8 mouse cellular contexts compared by ENCODE assay signal in the genomic region with DNA sequence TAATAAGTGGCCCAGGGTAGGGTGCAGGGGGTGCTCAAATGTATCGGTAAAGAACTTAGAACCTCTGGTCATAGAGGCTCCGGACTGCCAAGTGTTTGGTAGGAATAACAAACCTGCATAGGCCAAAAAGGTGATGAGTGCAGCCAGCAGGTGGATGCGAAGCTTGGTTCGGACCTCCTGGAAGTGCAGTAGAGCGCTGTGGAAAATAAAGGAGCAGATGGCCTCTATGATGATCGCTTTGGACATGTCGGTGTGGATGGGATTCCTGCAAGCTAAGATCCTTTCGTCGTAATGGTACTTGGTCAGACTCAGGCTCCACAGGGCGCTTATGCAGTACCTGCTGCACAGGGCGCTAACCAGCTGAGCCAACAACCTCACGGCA. TPM values are rescaled to one million over a fixed set of nuclear protein-coding genes. Genes with fewer than 3 reads are reported as not detected.
A peak's percentile ranks its signal among the peaks of the same experiment; 100 is the strongest.
DNase-seq lines count a peak whose midpoint lies in the region; ATAC-seq lines count a peak whose summit lies in the region.

No protein-coding gene starts in this region.

- H3K9me3 ChIP-seq in midbrain, embryonic 16.5 days (replicated peaks; ENCODE audit: control insufficient read depth, low read length, poor library complexity, severe bottlenecking): no peaks in the 10 kb centered on the region

- peak overlapping the region; percentile 93 for H3K4me2 ChIP-seq in midbrain, embryonic 16.5 days (ENCODE audit: low read length)

- no peak overlapping the region for H3K27ac ChIP-seq in brown adipose tissue, adult 24 weeks (replicated peaks; ENCODE audit: low read depth, low read length)
- H3K27ac ChIP-seq in midbrain, embryonic 16.5 days (ENCODE audit: low read length): no peak overlapping the region

- peaks cover 11% of the 10 kb centered on the region for H3K4me1 ChIP-seq in brown adipose tissue, adult 24 weeks (ENCODE audit: control insufficient read depth, insufficient read depth, insufficient read length, low read length)
- H3K4me1 ChIP-seq in midbrain, embryonic 16.5 days (ENCODE audit: control insufficient read depth, insufficient read depth, low read length): peaks cover 14% of the 10 kb centered on the region

- H3K36me3 ChIP-seq in midbrain, embryonic 16.5 days (ENCODE audit: control insufficient read depth, insufficient read depth, low read length): no peaks in the 10 kb centered on the region

- H3K4me3 ChIP-seq in brown adipose tissue, adult 24 weeks (ENCODE audit: insufficient read depth, low read depth, low read length): peak overlapping the region; percentile 87
- H3K4me3 ChIP-seq in midbrain, embryonic 16.5 days (ENCODE audit: low read depth, low read length): peak overlapping the region; percentile 80

- no peaks in the 10 kb centered on the region; the same call in 1 of the 2 replicates for H3K27me3 ChIP-seq in midbrain, embryonic 16.5 days (ENCODE audit: control insufficient read depth, insufficient read depth, low read depth, low read length)

- intact Hi-C loops in left cerebral cortex, postnatal 4 days (cut with DNase I): no loop called here

- DNase-seq in kidney, adult 9 months: peak; percentile 41
- no peak for DNase-seq in kidney, postnatal 14 days
- peak; percentile 45 for DNase-seq in induced T-regulatory cell, adult 2 months (ENCODE audit: low read depth)
- no peak for DNase-seq in left cerebral cortex, postnatal 4 days
- DNase-seq in frontal cortex, postnatal 25 days (ENCODE audit: low spot score in 2 of 2): no peak
- no peak for DNase-seq in cerebellum, postnatal 4 days (ENCODE audit: low spot score in 2 of 2)

- ATAC-seq in midbrain, embryonic 16.5 days: no peak; the same call in 1 of the 2 replicates

- peak overlapping the region; percentile 82 for H3K9ac ChIP-seq in midbrain, embryonic 16.5 days (ENCODE audit: low read depth, low read length)

- WGBS in midbrain, embryonic 16.5 days: 5% methylated on average over 12 of the region's 12 CpGs

RNA-seq across cellular contexts. Expression of gene Aqp11, which starts 0.8 kb away (rescaled TPM):
- 3.3 and 4.6 TPM in 2 replicates for polyA plus RNA-seq in brown adipose tissue, adult 24 weeks (2012; ENCODE audit: insufficient read depth, insufficient read length, missing spikeins)
- 15.2 and 18.5 TPM in 2 replicates for polyA plus RNA-seq in midbrain, embryonic 16.5 days (2015; fragmentation: Nextera tagmentation; extraction: Ambion mirVana)
- 10 to 100 TPM; 15.5 to 18.0 TPM for total RNA-seq in left cerebral cortex, postnatal 4 days (2021)

RNA-seq across cellular contexts. Expression of gene Clns1a, which starts 40.8 kb away (rescaled TPM):
- 35.8 and 36.6 TPM in 2 replicates for polyA plus RNA-seq in brown adipose tissue, adult 24 weeks (2012; ENCODE audit: insufficient read depth, insufficient read length, missing spikeins)
- polyA plus RNA-seq in midbrain, embryonic 16.5 days (2015; fragmentation: Nextera tagmentation; extraction: Ambion mirVana): 167 and 169 TPM in 2 replicates
- 10 to 100 TPM; 80.1 to 81.3 TPM for total RNA-seq in left cerebral cortex, postnatal 4 days (2021)

RNA-seq across cellular contexts. Expression of gene Pak1, which starts 51.1 kb away (rescaled TPM):
- 1.6 and 1.9 TPM in 2 replicates for polyA plus RNA-seq in brown adipose tissue, adult 24 weeks (2012; ENCODE audit: insufficient read depth, insufficient read length, missing spikeins)
- polyA plus RNA-seq in midbrain, embryonic 16.5 days (2015; fragmentation: Nextera tagmentation; extraction: Ambion mirVana): 148 and 150 TPM in 2 replicates
- total RNA-seq in left cerebral cortex, postnatal 4 days (2021): 100 to 1,000 TPM; 162 to 172 TPM

Comparison
In these comparisons a context has a peak if more than half of its experiments do, and no peak if none do; other contexts are left out.
1. DNase-seq: peak in kidney, adult 9 months (single experiment) and induced T-regulatory cell, adult 2 months (single experiment); none in kidney, postnatal 14 days (single experiment), left cerebral cortex, postnatal 4 days (single experiment), frontal cortex, postnatal 25 days (0 of 2) and cerebellum, postnatal 4 days (0 of 2).
2. RNA of gene Pak1, which starts 51.1 kb away (polyA plus RNA-seq): 148 to 150 TPM in midbrain, embryonic 16.5 days; 1.6 to 1.9 TPM in brown adipose tissue, adult 24 weeks; every median in the first group is over 10 times any median in the second.